8 mouse cellular contexts compared by ENCODE assay signal in genomic region chr9:94670704-94671103, GRCm38 (mm10). TPM values are rescaled to one million over a fixed set of nuclear protein-coding genes. Genes with fewer than 3 reads are reported as not detected.
A peak's percentile ranks its signal among the peaks of the same experiment; 100 is the strongest.
DNase-seq lines count a peak whose midpoint lies in the region; ATAC-seq and TF ChIP-seq lines count a peak whose summit lies in the region.

No protein-coding gene starts in this region.

- H3K36me3 ChIP-seq in kidney, embryonic 15.5 days: no peaks in the 10 kb centered on the region
- H3K36me3 ChIP-seq in embryonic facial prominence, embryonic 15.5 days: no peaks in the 10 kb centered on the region
- no peaks in the 10 kb centered on the region for H3K36me3 ChIP-seq in intestine, embryonic 16.5 days (ENCODE audit: control insufficient read depth, insufficient read depth, low read length)
- no peaks in the 10 kb centered on the region for H3K36me3 ChIP-seq in midbrain, postnatal 0 days (ENCODE audit: insufficient read depth, low read length)

- peaks cover 8% of the 10 kb centered on the region for H3K4me1 ChIP-seq in kidney, embryonic 15.5 days
- H3K4me1 ChIP-seq in embryonic facial prominence, embryonic 15.5 days: peaks cover 18% of the 10 kb centered on the region
- H3K4me1 ChIP-seq in intestine, embryonic 16.5 days (ENCODE audit: control insufficient read depth, insufficient read depth, low read length): no peaks in the 10 kb centered on the region
- H3K4me1 ChIP-seq in midbrain, postnatal 0 days (ENCODE audit: insufficient read depth, low read length): peaks cover 5% of the 10 kb centered on the region; the same call in 1 of the 2 replicates

- no peak for TF ChIP-seq CTCF in midbrain, postnatal 0 days (IDR thresholded peaks at IDR 0.05)

- no peaks in the 10 kb centered on the region for H3K9me3 ChIP-seq in kidney, embryonic 15.5 days (replicated peaks)
- no peaks in the 10 kb centered on the region for H3K9me3 ChIP-seq in embryonic facial prominence, embryonic 15.5 days (replicated peaks)
- H3K9me3 ChIP-seq in intestine, embryonic 16.5 days (ENCODE audit: control insufficient read depth, low read length): no peaks in the 10 kb centered on the region
- no peaks in the 10 kb centered on the region for H3K9me3 ChIP-seq in midbrain, postnatal 0 days (ENCODE audit: low read length)

- no peaks in the 10 kb centered on the region for H3K27me3 ChIP-seq in kidney, embryonic 15.5 days
- no peaks in the 10 kb centered on the region for H3K27me3 ChIP-seq in embryonic facial prominence, embryonic 15.5 days
- no peaks in the 10 kb centered on the region for H3K27me3 ChIP-seq in intestine, embryonic 16.5 days (replicated peaks; ENCODE audit: control insufficient read depth, insufficient read depth, low read length)
- H3K27me3 ChIP-seq in midbrain, postnatal 0 days (ENCODE audit: insufficient read depth, low read length): no peaks in the 10 kb centered on the region

- H3K9ac ChIP-seq in kidney, embryonic 15.5 days: no peak overlapping the region
- no peak overlapping the region for H3K9ac ChIP-seq in embryonic facial prominence, embryonic 15.5 days
- H3K9ac ChIP-seq in intestine, embryonic 16.5 days (ENCODE audit: low read depth, low read length): no peak overlapping the region
- peak overlapping the region; percentile 58; the same call in 1 of the 2 replicates for H3K9ac ChIP-seq in midbrain, postnatal 0 days (replicated peaks; ENCODE audit: low read length, poor library complexity, severe bottlenecking)

- H3K27ac ChIP-seq in kidney, embryonic 15.5 days: no peak overlapping the region
- no peak overlapping the region for H3K27ac ChIP-seq in embryonic facial prominence, embryonic 15.5 days (replicated peaks)
- H3K27ac ChIP-seq in intestine, embryonic 16.5 days (ENCODE audit: low read length): no peak overlapping the region
- peak overlapping the region; percentile 70; the same call in 1 of the 2 replicates for H3K27ac ChIP-seq in midbrain, postnatal 0 days (ENCODE audit: low read depth, low read length)

- no peak for DNase-seq in kidney, postnatal 36 days
- DNase-seq in midbrain, postnatal 0 days (ENCODE audit: low spot score): no peak
- no peak for DNase-seq in frontal cortex, postnatal 36 days (ENCODE audit: low spot score in 2 of 2)
- no peak for DNase-seq in layer of hippocampus, postnatal 10 days (ENCODE audit: low spot score in 2 of 2)
- DNase-seq in left cerebral cortex, postnatal 14 days (ENCODE audit: low spot score in 2 of 2): no peak

- intact Hi-C loops in left cerebral cortex, postnatal 14 days (cut with DNase I): loop anchor here (5.0 kb wide), 1 partner anchor 52 kb away; no protein-coding TSS in a partner anchor

- peak overlapping the region; percentile 55 for H3K4me3 ChIP-seq in kidney, embryonic 15.5 days (replicated peaks)
- peak overlapping the region; percentile 55 for H3K4me3 ChIP-seq in embryonic facial prominence, embryonic 15.5 days (replicated peaks)
- H3K4me3 ChIP-seq in intestine, embryonic 16.5 days (ENCODE audit: low read length): no peak overlapping the region
- H3K4me3 ChIP-seq in midbrain, postnatal 0 days (ENCODE audit: low read depth, low read length): peak overlapping the region; percentile 60

- peak overlapping the region; percentile 82 for H3K4me2 ChIP-seq in kidney, embryonic 15.5 days
- H3K4me2 ChIP-seq in embryonic facial prominence, embryonic 15.5 days (replicated peaks): peak overlapping the region; percentile 62; the same call in 1 of the 2 replicates
- peak overlapping the region; percentile 80; the same call in 1 of the 2 replicates for H3K4me2 ChIP-seq in intestine, embryonic 16.5 days (ENCODE audit: low read depth, low read length)
- peak overlapping the region; percentile 71 for H3K4me2 ChIP-seq in midbrain, postnatal 0 days (ENCODE audit: low read depth, low read length, poor library complexity, severe bottlenecking)

- no peak for ATAC-seq in kidney, embryonic 15.5 days (replicated peaks; ENCODE audit: low FRiP score)
- ATAC-seq in embryonic facial prominence, embryonic 15.5 days (ENCODE audit: insufficient number of reproducible peaks, low FRiP score, low TSS enrichment, low read depth): no peak
- ATAC-seq in intestine, embryonic 16.5 days: no peak
- no peak for ATAC-seq in midbrain, postnatal 0 days (ENCODE audit: low FRiP score)

RNA-seq across cellular contexts. Expression of gene Slc9a9, which starts 1.0 kb away (rescaled TPM):
- polyA plus RNA-seq in kidney, embryonic 15.5 days (2015; fragmentation: Nextera tagmentation; extraction: Ambion mirVana): 3.4 and 4.0 TPM in 2 replicates
- polyA plus RNA-seq in embryonic facial prominence, embryonic 15.5 days (2015; fragmentation: Nextera tagmentation; extraction: Ambion mirVana): 6.7 and 7.4 TPM in 2 replicates
- 2.3 TPM in 2 replicates for polyA plus RNA-seq in intestine, embryonic 16.5 days (2015; fragmentation: Nextera tagmentation; extraction: Ambion mirVana)
- 6.7 and 6.9 TPM in 2 replicates for total RNA-seq in midbrain, postnatal 0 days (2014; rRNA removed)
- 5.7 and 6.0 TPM in 2 replicates for polyA plus RNA-seq in midbrain, postnatal 0 days (2015; fragmentation: Nextera tagmentation; extraction: Ambion mirVana)
- total RNA-seq in layer of hippocampus, postnatal 10 days (2021): 10 to 100 TPM; 14.7 to 16.7 TPM
- total RNA-seq in left cerebral cortex, postnatal 14 days (2021): 10 to 100 TPM; 14.8 to 16.1 TPM
